Mouse (Mus musculus) lung, adult 2 months (tissue): ENCODE measurements around the gene St7.

Experiments
- CTCF ChIP-seq: fragments of 200-500 bp; IDR thresholded peaks from 2 replicates; pipeline ENCODE4 v1.5.1; 2011; ENCODE audit warnings: mild to moderate bottlenecking, low read length, control low read depth; ENCODE audit not compliant: insufficient read depth
- POLR2A ChIP-seq: fragments of 200-500 bp; IDR thresholded peaks from 2 replicates; pipeline ENCODE4 v1.6.1; 2011; ENCODE audit warnings: low read depth, mild to moderate bottlenecking, control low read depth, low read length, borderline replicate concordance; ENCODE audit errors: extremely low read depth

GRCm38 (mm10) chr6:17783511-17783910 is 90.8 kb downstream of the St7 start:
- TF ChIP-seq CTCF (no peak), POLR2A (no peak)
